Mouse (Mus musculus) liver, embryonic 14.5 days (tissue): ENCODE results near the gene Plek. TPM values are rescaled to one million over a fixed set of nuclear protein-coding genes. Genes with fewer than 3 reads are reported as not detected.

Experiments used
- ATAC-seq: fragments of 200-750 bp; cut with Nextera tagmentation; 2 replicates; pipeline ENCODE4 v1.8.0; 2017; ENCODE audit warnings: moderate number of reproducible peaks, mild to moderate bottlenecking, moderate library complexity; ENCODE audit not compliant: insufficient read depth
- DNase-seq, 3 experiments: peaks; one replicate each; pipeline ENCODE4 v3.0.0-alpha.2; 2012 to 2013; ENCODE audit warnings: low read depth in 3 of 3, low spot score in 3 of 3
- H3K27ac ChIP-seq: fragments of 300-500 bp; sonication (generic); 2 replicates; pipeline ENCODE4 v1.5.1; 2014; ENCODE audit warnings: moderate library complexity, mild to moderate bottlenecking, control low read depth, inconsistent platforms
- H3K27me3 ChIP-seq: fragments of 300-500 bp; sonication (generic); 2 replicates; pipeline ENCODE4 v1.6.1; 2014; ENCODE audit warnings: mild to moderate bottlenecking, low read length, moderate library complexity; ENCODE audit not compliant: control insufficient read depth, insufficient read depth
- H3K36me3 ChIP-seq: fragments of 300-500 bp; sonication (generic); replicated peaks from 2 replicates; pipeline ENCODE4 v1.6.1; 2014; ENCODE audit warnings: low read depth; ENCODE audit not compliant: control insufficient read depth, insufficient read depth
- H3K4me1 ChIP-seq, 2 experiments: fragments of 200-500 bp in 1 of 2; fragments of 300-500 bp in 1 of 2; sonication (generic) in 1 of 2; replicated peaks; 2 replicates each; pipeline ENCODE4 v1.6.1; 2012 to 2014; ENCODE audit warnings: antibody characterized with exemption in 1 of 2, inconsistent platforms in 1 of 2, low read length in 1 of 2; ENCODE audit not compliant: control insufficient read depth in 2 of 2, insufficient read depth in 2 of 2
- H3K4me2 ChIP-seq: fragments of 300-500 bp; sonication (generic); 2 replicates; pipeline ENCODE4 v1.6.1; 2014; ENCODE audit warnings: low read depth, mild to moderate bottlenecking, control low read depth, moderate library complexity
- H3K4me3 ChIP-seq, 2 experiments: fragments of 200-500 bp in 1 of 2; fragments of 300-500 bp in 1 of 2; sonication (generic) in 1 of 2; 2 replicates each; pipeline ENCODE4 v1.5.1; 2012 to 2014; ENCODE audit warnings: low read depth in 2 of 2, low read length in 2 of 2, mild to moderate bottlenecking in 2 of 2, control low read depth in 1 of 2, inconsistent platforms in 1 of 2, moderate library complexity in 1 of 2; ENCODE audit not compliant: insufficient read depth in 1 of 2
- H3K9ac ChIP-seq: fragments of 300-500 bp; sonication (generic); replicated peaks from 2 replicates; pipeline ENCODE4 v1.6.1; 2014; ENCODE audit warnings: mild to moderate bottlenecking, control low read depth, moderate library complexity
- H3K9me3 ChIP-seq: fragments of 300-500 bp; sonication (generic); 2 replicates; pipeline ENCODE4 v1.6.1; 2016; ENCODE audit warnings: low read length, mixed read lengths; ENCODE audit not compliant: control insufficient read depth
- CTCF ChIP-seq: IDR thresholded peaks from 2 replicates; pipeline ENCODE4 v1.5.1; 2016; ENCODE audit warnings: antibody characterized with exemption, low read depth, control low read depth
- EP300 ChIP-seq: IDR thresholded peaks from 2 replicates; pipeline ENCODE4 v1.6.1; 2016; ENCODE audit warnings: antibody characterized with exemption, low read depth
- WGBS: fragments of 180-500 bp; shearing (Covaris S2); extraction: QIAGEN DNeasy Blood & Tissue Kit; methylation state at CpG from one replicate; pipeline ENCODE4 v1.1.7; 2014; ENCODE audit not compliant: insufficient replicate concordance; 5-methylcytosine and 5-hydroxymethylcytosine counted together
- polyA plus RNA-seq, 2 experiments: library from polyadenylated mRNA; depleted of rRNA in 1 of 2; stranded (reverse) in 1 of 2; unstranded in 1 of 2; fragments of >200 nt; fragmentation: Nextera tagmentation in 1 of 2; extraction: Ambion mirVana in 1 of 2; gene quantifications; 2 replicates each; pipeline versions ENCODE4 v1.2.1 to v1.2.3; 2012 to 2014

Gene Plek
- polyA plus RNA-seq, 2 experiments, result 10.9 to 18.2 TPM

GRCm38 (mm10) chr11:16996818-16997217 lies 55.4 kb downstream of the Plek start:
- no peaks in the 10 kb centered on the region for H3K27me3 ChIP-seq
- H3K9ac ChIP-seq, result no peak overlapping the region
- no peaks in the 10 kb centered on the region for H3K9me3 ChIP-seq
- DNase-seq (no peak), ATAC-seq (no peak)
- TF ChIP-seq CTCF, result no peak
- TF ChIP-seq EP300, result no peak
- H3K4me1 ChIP-seq, result peaks cover 0 to 5% of the 10 kb centered on the region in 2 experiments; a peak in 1 of 4 replicates
- H3K27ac ChIP-seq, result no peak overlapping the region
- H3K4me3 ChIP-seq, result no peak overlapping the region
- H3K4me2 ChIP-seq, result no peak overlapping the region
- H3K36me3 ChIP-seq, result no peaks in the 10 kb centered on the region

GRCm38 (mm10) chr11:16992880-16993279 lies 59.3 kb downstream of the Plek start:
- TF ChIP-seq EP300 (no peak), CTCF (no peak)
- 57% methylated on average over 6 of the region's 6 CpGs for WGBS
- Histone ChIP-seq H3K27me3 (no peaks in the 10 kb centered on the region), H3K4me2 (no peak overlapping the region), H3K36me3 (no peaks in the 10 kb centered on the region), H3K9me3 (no peaks in the 10 kb centered on the region), H3K27ac (no peak overlapping the region), H3K4me3 (no peak overlapping the region), H3K9ac (no peak overlapping the region), H3K4me1 (no peaks in the 10 kb centered on the region)
- no peak for DNase-seq
- ATAC-seq, result no peak

- Histone ChIP-seq H3K36me3 (no peaks in the 10 kb centered on the region), H3K9me3 (no peaks in the 10 kb centered on the region), H3K27me3 (no peaks in the 10 kb centered on the region), H3K4me1 (no peaks in the 10 kb centered on the region), H3K27ac (no peak overlapping the region), H3K4me2 (no peak overlapping the region), H3K9ac (no peak overlapping the region), H3K4me3 (no peak overlapping the region)
- TF ChIP-seq CTCF, result no peak
- DNase-seq (no peak), ATAC-seq (no peak)
- WGBS, result 72% methylated on average over 5 of the region's 5 CpGs
These were observed 62.3 kb downstream of the Plek start for GRCm38 (mm10) chr11:16989885-16990284.

DNA sequence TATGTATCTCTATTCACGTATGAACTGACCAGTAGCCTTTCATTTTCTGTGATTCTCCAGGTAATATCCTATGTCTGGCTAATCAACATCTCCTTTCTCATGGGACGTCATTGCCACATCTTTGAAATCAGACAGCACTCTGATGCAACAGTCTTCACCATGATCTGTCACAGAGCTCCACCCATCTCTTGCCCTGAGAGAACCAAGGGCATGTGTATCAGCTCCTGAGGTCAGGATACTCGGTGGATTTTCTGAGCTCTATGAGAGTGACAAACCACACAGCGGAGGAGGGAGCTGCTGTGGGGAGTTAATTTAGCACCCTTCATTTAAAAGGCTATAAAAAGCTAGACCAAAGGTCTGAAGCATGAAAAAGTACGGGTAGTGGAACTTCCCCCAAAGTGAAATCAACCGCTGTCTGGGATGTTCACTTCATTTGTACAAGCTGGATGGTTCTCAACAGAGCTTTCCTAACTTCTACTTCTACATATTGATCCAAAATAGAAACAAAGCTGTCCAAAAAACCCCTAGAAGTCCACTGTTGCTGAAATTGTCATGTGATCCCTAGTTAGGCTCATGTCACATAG lies 64.3 kb downstream of the Plek start:
- no peak overlapping the region for H3K27ac ChIP-seq
- DNase-seq, result no peak
- no peak for ATAC-seq
- H3K4me2 ChIP-seq, result no peak overlapping the region
- H3K27me3 ChIP-seq, result no peaks in the 10 kb centered on the region
- no peak overlapping the region for H3K9ac ChIP-seq
- H3K4me3 ChIP-seq, result no peak overlapping the region
- 55% methylated on average over 6 of the region's 6 CpGs for WGBS
- no peaks in the 10 kb centered on the region for H3K4me1 ChIP-seq
- H3K36me3 ChIP-seq, result no peaks in the 10 kb centered on the region
- H3K9me3 ChIP-seq, result no peaks in the 10 kb centered on the region
- TF ChIP-seq CTCF (no peak), EP300 (no peak)

DNA sequence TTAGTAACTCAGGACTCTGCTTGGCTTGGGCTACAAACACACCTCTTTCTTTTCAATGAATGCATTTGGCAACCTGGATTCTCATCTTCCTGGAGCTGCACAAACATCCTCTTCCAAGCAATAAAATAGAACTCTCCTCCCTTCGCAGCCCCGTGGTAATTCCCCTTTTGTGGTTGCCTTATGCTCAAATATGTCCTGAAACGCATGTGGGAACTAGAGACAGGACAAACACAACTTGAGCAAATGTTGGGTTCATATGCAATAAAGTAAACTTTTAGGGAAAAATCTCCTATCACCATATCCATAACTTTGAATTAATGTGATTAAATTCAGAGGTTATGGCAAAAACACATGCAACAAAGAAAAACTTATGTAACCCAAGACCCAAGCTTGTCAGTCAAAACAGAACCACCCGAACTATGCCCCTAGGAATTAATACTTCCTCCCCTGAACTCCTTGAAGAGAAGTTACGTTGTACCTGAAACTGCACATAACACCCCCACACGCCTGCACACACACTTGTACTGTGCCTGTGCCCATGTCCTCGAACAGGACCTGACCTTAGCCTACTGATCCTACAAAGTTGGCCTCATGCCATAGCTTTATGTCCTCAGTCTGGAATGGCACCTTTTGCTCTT lies 65.5 kb downstream of the Plek start:
- Histone ChIP-seq H3K36me3 (no peaks in the 10 kb centered on the region), H3K9ac (no peak overlapping the region), H3K27me3 (no peaks in the 10 kb centered on the region), H3K4me1 (no peaks in the 10 kb centered on the region), H3K9me3 (no peaks in the 10 kb centered on the region), H3K27ac (no peak overlapping the region), H3K4me3 (no peak overlapping the region), H3K4me2 (no peak overlapping the region)
- ATAC-seq (no peak), DNase-seq (no peak)
- WGBS, result 44% methylated on average over 7 of the region's 7 CpGs
- TF ChIP-seq EP300 (no peak), CTCF (no peak)
